Mouse (Mus musculus): ENCODE data around the gene Hist1h2bn.
A peak's percentile ranks its signal among the peaks of the same experiment; 100 is the strongest.
"Not testable (repeated sequence)": the region's sequence is repeated elsewhere in the genome, so short reads cannot be mapped to it uniquely, and the experiment has no call there.

The Hist1h2bn gene

GRCm38 (mm10) chr13:21781021-21781555 is 27.2 kb downstream of the Hist1h2bn start:
- DNase-seq (ENCODE audit: extremely low spot score), result peak; percentile 50

DNA sequence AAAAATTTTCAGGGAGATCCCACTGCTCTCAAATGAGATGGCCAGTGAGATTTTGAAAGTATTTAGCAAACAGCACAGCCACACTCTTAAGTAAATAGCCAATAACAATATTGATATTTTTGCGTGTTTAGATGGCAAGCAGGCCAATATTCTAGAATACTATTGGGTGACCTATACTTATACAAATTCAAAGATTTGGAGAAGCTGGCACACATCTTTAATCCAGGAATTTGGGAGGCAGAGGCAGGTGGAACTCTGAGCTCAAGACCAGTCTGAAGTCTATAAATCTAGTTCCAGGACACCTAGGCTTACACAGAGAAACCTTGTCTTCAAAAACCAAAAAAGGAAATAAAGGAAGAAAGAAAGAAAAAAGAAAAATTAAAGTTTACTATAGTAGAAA is 27.7 kb downstream of the Hist1h2bn start:
- DNase-seq (ENCODE audit: extremely low spot score), result no peak

DNA sequence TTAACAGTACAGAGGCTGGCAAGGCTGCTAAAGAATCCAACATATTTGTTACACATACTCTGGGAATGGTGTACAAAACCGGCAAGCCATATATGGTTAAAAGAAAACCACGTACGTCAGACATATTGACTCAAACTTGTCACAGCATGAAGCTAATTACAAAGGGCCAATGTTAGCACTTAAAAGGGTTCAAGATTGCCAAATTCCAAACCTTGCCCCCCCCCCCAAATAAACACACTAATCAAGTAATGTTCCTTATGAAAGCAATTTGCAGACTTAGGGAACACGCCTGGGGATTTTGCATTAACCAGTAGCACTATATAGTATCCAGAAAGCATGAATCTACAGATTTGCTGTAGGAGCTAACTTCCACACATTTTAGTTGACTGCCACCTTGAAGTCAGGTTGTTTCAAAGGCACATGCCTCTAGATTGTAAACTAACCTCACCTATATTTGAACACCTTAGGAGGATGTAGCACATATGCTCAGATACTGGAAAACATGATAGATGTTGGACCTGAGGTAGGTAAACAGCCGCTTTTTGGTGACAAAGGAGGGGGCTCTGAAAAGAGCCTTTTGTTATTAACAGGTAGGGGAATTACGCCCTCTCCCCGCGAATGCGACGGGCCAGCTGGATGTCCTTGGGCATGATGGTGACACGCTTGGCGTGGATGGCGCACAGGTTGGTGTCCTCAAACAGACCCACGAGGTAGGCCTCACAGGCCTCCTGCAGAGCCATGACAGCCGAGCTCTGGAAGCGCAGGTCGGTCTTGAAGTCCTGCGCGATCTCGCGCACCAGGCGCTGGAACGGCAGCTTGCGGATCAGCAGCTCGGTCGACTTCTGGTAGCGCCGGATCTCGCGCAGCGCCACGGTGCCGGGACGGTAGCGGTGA is 28.7 kb downstream of the Hist1h2bn start:
- peak; percentile 82 for DNase-seq (ENCODE audit: extremely low spot score)

GRCm38 (mm10) chr13:21783255-21783617 is 29.3 kb downstream of the Hist1h2bn start, which contains the start of gene Hist1h3i:
Gene Hist1h3i, minus strand, starts transcription at chr13:21783370.
- DNase-seq (ENCODE audit: extremely low spot score), result peak; percentile 91

DNA sequence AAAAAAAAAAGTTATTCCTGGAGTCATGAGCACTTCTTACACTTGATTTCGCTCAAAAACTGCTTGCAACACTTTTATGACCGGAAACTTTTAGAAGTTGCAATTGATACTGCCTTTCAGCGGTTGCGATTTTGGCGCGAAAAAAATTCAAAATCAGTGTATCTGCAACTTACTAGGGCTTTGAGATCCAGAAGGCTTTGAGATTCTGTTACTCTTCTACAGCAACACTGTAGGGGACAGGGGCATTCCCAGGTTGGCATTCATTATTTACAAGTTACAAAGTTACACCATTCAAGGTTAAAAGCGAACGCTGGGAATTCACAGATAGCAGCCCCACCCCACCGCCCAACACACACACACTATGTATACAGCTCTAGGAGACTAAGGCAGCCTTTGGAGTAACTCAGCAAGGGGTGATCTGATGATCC is 29.8 kb downstream of the Hist1h2bn start:
- peak; percentile 76 for DNase-seq (ENCODE audit: extremely low spot score)

DNA sequence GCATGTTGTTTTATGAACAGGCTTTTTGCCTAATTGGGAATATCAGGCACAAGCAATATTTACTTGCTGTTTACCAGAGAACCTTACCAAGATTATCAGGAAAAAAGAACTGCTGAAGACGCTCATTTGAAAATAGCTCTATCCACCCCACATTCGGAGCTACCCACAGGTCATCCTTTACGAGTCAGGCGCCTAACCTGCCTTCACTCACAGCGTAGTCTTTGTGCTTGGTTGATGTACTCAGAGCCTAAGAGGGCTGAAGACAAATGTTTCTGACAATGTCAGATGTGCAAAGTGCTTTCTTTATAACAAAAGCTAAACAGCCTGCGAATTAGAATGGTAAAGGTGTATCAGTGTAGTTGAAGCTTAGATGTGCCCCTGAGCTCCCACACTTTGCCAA is 30.4 kb downstream of the Hist1h2bn start:
- peak; percentile 45 for DNase-seq (ENCODE audit: extremely low spot score)

DNA sequence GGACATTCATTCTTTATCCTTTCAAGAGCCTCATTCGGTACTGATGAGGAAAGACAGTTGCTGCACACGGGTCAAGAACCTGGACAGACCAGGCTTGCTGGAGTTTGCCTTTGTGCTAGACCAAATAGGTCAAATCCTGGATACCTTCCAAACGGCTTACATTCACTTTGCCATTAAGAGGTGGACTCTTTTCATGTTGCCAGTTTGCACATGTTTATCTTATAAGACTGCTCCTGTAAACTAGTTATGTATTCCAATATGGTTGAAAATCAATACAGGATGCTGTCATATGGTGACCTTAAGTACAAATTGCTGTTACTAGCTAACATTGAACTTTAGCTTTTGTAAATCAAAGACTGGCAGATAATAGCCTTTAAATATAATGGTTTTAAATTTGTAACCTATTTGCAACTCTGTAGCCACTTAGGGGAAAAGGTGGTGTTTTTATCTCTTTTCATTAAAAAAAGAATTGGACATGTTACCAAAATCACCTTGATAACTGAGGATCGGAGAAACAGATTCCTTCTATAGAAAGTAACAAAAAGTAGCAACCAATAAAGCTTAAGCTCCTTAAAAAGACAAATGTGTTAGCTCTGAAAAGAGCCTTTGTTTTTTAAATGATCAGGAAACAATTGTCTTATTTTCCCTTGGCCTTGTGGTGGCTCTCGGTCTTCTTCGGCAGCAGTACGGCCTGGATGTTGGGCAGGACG is 32.4 kb downstream of the Hist1h2bn start:
- DNase-seq (ENCODE audit: extremely low spot score), result peak; percentile 74

GRCm38 (mm10) chr13:21786899-21787629 is 33.1 kb downstream of the Hist1h2bn start, which contains the start of the genes Hist1h2an and Hist1h2bp:
Gene Hist1h2an, minus strand, starts transcription at chr13:21787218.
Gene Hist1h2bp, plus strand, starts transcription at chr13:21787461.
- DNase-seq (ENCODE audit: extremely low spot score), result peak; percentile 95

DNA sequence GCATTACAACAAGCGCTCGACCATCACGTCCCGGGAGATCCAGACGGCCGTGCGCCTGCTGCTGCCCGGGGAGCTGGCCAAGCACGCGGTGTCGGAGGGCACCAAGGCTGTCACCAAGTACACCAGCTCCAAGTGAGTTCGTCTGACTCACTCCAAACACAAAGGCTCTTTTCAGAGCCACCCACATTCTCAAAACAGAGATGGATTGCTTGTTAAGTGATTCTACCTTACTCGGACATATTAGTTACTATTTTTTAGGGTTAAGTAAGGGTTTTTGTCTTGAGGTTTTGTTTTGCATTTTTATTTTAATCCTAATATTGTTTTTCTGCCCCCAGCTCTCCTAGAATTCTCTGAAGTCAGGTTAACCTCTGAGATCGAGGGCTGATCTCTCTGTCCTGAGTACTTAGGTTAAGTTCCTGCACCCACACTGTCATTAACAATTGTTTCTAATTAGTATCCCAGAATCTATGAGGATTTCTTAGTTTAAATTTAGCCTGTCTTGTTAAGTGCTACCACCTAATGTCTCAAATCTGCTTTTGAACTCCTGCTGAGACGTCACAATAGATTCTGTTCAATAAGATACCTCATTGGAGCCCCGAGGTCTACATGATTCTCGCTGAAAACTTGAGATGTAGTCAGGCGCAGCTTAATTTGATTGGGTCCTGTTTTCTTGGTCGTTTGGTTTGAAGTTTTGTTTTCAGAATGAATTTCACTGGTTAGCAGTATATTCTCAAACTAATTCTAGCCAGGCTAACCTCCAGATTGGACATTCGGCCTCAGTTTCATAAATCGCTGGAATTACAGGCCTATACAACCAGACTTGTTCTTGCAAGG is 34.1 kb downstream of the Hist1h2bn start:
- DNase-seq (ENCODE audit: extremely low spot score), result peak; percentile 63

DNA sequence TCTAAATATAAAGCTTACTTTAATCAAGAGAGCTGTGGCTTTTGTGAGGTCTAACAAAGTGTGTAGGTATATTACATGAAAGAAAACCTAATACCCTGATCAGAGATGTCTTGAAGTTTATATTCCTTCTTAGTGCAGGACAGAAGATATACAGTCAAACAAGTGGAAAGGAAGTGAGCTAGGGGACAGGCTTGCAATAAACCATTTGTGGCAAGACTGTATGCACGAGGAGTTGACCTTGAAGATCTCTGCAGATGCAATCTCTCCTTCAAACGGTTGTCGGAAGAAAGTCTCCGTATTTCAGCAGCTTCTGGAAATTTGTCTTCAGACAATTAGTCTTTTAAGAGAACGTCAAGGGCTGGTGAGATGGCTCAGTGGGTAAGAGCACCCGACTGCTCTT is 36.0 kb downstream of the Hist1h2bn start:
- DNase-seq (ENCODE audit: extremely low spot score), result no peak

DNA sequence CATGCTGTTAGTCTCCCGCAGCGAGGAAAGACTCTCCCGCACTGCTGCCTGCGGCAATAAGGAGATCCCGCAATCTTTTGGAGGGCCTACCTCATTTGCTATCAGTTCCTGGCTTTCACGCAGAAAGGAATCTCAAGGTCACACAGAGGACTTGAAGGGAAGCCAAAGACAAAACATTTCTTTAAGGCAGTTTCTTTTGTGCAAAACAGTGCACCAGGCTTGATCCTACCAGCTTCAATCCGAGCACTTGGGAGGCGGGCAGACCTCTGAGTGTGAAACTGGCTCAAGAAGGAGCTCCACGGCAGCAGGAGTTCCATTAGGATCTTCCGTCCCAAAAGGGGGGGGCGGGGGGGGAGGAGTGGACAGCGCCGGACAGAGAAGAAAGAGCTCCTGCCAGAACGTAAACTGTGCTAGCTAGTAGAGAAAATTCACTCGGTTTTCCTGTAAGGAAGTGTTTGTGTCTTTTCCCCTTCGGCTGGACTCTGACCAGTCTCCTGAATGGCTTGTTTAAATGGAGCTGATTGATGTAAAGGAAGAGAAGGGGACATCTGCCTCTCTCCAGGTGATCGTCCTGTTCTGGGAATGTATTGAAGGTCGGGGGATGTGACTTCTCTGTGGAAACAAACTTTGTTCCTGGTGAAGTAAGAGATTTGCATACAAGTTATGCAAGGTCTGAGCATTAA is 36.8 kb downstream of the Hist1h2bn start:
- DNase-seq (ENCODE audit: extremely low spot score), result peak; percentile 57

DNA sequence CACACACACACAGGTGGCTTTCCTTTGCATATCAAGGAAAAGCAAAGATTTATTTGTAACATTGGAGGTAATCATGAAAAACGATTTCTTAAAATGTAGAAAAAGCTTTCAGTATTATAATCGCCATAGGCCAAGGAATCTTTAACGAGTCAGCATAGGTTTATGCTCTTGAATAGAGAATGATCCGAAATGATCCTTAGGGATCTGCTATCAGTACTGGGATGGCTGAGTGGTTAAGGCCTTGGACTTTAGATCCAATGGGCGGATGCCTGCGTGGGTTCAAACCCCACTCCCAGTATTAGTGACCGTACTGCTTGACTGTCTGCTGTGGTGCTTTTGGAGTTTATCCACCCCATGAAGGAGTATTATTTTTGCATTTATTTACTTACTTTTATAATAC is 41.7 kb downstream of the Hist1h2bn start:
- DNase-seq (ENCODE audit: extremely low spot score), result no peak

- DNase-seq (ENCODE audit: extremely low spot score), result not testable (repeated sequence)
Observed at GRCm38 (mm10) chr13:21797163-21797562, 43.2 kb downstream of the Hist1h2bn start.

DNA sequence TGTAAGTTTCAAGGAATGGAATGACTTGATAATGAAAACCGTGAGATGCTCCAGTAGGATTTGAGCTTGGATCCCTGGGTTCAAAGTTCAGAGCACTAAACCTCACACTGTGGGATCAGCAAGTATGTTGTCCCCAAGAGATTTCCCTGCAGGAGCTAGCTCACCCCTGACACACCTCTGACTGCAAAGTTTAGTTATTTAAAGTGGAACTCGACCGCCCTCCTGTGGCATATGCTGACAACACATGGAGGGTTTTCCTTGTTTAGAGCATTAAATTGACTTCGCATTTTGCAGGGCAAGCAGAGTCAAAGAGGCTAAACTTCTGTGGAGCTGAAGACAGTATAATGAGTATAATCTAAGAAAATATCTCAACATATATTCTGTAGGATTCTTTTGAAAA is 49.1 kb downstream of the Hist1h2bn start:
- not testable (repeated sequence) for DNase-seq (ENCODE audit: extremely low spot score)
